Mouse (Mus musculus) CD4-positive, CD25-positive, alpha-beta regulatory T cell, adult 4 months (primary cell): Measurements from ENCODE around the gene Slc25a30. TPM values are rescaled to one million over a fixed set of nuclear protein-coding genes. Genes with fewer than 3 reads are reported as not detected.
A peak's percentile ranks its signal among the peaks of the same experiment; 100 is the strongest.

Source experiments
- ATAC-seq: one replicate; pipeline ENCODE4 v1.8.0; 2017
- polyA plus RNA-seq, 2 experiments: library from polyadenylated mRNA; unstranded; fragments of 100-300 nt; shearing (Covaris generic); gene quantifications; one replicate each; pipeline ENCODE4 v1.2.1; 2017

The Slc25a30 gene
- polyA plus RNA-seq, 2 experiments from 2014 or later: 20.6 to 24.5 TPM

GRCm38 (mm10) chr14:75735597-75735996 is 51.2 kb downstream of the Slc25a30 start:
- ATAC-seq: no peak

DNA sequence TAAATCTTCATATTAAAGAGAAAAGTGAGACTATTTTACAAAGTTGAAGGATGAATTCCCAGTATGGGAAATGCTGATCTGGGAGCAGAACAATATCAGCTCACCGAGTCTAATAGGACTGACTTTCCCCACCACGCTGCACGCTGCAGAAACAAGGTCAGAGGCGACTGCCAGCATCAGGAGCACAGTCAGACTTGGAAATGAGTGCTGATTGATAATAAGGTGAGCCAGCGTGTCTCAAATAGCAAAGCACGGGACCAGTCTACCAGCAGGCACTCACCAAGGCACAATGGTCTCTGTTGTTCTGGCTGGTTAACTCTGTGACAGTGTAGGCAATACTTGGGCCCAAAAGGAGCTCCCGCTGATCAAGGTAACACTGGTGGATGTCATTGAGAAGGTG is 54.2 kb downstream of the Slc25a30 start:
- ATAC-seq: no peak

DNA sequence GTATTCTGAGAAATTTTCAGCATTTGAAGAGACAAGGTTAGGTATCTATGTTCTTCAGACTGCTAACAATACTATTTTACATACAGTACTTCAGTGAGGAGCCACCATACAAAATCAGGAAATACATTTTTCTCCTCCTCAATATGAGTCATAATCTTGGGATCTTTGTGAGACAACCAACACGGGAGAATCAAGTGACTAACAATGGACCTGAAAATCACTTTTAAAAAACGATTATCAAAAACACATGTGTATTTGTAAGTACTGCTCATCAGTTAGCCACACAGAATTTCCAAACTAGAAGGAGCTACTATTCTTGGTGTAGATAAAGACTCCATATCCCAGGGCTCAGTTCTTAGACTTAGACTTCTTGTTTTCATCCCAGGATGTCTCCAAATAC is 55.5 kb downstream of the Slc25a30 start:
- no peak for ATAC-seq

DNA sequence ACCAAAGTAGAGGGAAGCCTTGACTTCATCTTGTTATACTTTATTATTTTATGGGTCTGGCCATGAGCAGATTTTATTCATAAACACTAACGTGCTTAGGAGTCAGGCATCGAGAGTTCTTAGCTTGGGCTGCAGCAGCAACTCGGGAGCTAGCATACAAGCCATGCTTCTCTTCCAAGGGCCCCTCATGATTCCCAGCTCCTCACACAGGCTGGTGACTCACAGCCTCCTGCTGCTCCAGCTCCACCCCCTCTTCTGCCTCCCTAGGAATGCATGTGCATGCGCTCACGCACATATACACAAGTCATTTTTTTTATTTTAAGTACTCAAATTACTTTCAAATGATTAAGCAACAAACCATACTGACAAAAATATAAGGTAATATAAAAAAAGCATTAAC is 58.7 kb downstream of the Slc25a30 start:
- ATAC-seq: no peak

GRCm38 (mm10) chr14:75727046-75727445 is 59.8 kb downstream of the Slc25a30 start:
- peak; percentile 49 for ATAC-seq

- no peak for ATAC-seq
Observed at GRCm38 (mm10) chr14:75722816-75723215, 64.0 kb downstream of the Slc25a30 start.

DNA sequence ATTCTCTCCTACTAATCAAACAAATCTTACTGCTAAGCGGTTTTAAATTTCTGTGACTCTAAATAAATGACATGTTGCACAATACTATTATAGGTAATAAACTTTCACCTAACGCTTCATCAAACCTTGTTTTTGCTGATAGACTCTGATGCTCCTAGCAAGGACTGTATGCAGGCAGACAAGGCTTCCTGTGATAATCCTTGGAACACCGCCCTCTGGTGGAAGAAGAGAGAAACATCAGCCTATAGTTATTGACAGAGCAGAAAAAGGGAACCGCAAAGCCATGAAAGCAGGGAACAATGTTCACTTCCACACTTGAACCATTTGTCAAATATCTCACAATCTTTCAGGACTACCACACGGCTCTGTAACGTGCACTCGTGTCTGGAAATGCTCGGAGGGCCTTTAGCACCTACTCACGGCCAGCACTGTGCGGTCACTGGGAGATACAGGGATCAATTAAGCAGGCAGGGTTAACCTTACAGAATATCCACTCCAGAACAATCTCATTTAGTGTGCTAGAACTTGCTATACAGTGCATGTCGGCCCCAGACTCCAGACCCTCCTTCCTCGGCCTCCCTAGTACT is 64.8 kb downstream of the Slc25a30 start:
- peak; percentile 86 for ATAC-seq

GRCm38 (mm10) chr14:75720121-75720520 is 66.7 kb downstream of the Slc25a30 start:
- ATAC-seq: no peak

GRCm38 (mm10) chr14:75716410-75716809 is 70.4 kb downstream of the Slc25a30 start:
- ATAC-seq: no peak

- no peak for ATAC-seq
Observed at GRCm38 (mm10) chr14:75713661-75714060, 73.2 kb downstream of the Slc25a30 start.

DNA sequence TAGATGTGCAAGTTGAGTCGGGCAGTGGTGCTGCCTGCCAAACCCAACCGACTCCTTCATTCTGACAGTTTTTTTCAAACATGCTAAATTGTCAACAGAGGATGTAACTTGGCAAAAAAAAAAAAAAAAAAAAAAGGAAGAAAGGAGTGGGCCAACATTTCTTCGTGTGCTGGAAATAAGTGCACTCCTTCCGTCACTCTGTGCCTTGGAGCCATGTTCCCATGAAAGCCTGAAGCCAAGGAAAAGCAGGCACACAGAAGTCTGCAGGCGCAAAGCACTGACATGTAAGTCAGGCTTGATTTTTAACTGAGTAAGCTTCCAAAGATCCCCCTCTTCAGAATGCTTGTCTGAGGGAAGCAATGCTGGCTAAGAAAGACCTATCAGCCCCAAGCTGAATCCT is 74.2 kb downstream of the Slc25a30 start:
- ATAC-seq: no peak

- ATAC-seq: no peak
Observed at GRCm38 (mm10) chr14:75711731-75712130, 75.1 kb downstream of the Slc25a30 start.

Other genes starting within 250 kb of the Slc25a30 start
- gene Spert, start 193.9 kb downstream of the Slc25a30 start, polyA plus RNA-seq: not detected
- gene Erich6b, start 144.8 kb downstream of the Slc25a30 start, polyA plus RNA-seq: not detected
- 10 to 100 TPM in 1 of 2 experiments, 1 to 10 TPM in 1; 9.4 to 11.3 TPM for gene Cog3, start 32.5 kb downstream of the Slc25a30 start, polyA plus RNA-seq
- 1,000 to 10,000 TPM; 1,301 to 2,015 TPM for gene Tpt1, start 58.1 kb upstream of the Slc25a30 start, polyA plus RNA-seq
- gene Kctd4, start 168.0 kb upstream of the Slc25a30 start, polyA plus RNA-seq: 1 to 10 TPM; 1.4 to 3.3 TPM
- gene Gtf2f2, start 223.8 kb upstream of the Slc25a30 start, polyA plus RNA-seq: 10 to 100 TPM; 40.8 to 42.2 TPM